Mouse (Mus musculus) neural tube, embryonic 11.5 days (tissue): ENCODE measurements around the gene Tmem135. TPM values are rescaled to one million over a fixed set of nuclear protein-coding genes. Genes with fewer than 3 reads are reported as not detected.
"Not testable (repeated sequence)": the region's sequence is repeated elsewhere in the genome, so short reads cannot be mapped to it uniquely, and the experiment has no call there.

ENCODE experiments used
- ATAC-seq: fragments of 200-750 bp; cut with Nextera tagmentation; 2 replicates; pipeline ENCODE4 v1.8.0; 2017; ENCODE audit warnings: moderate number of reproducible peaks, mild to moderate bottlenecking, moderate TSS enrichment, moderate library complexity; ENCODE audit not compliant: insufficient read depth, low FRiP score, low TSS enrichment
- DNase-seq: peaks from one replicate; pipeline ENCODE4 v3.0.0-alpha.2; 2015; ENCODE audit warnings: low spot score
- H3K27ac ChIP-seq: fragments of 300-500 bp; sonication (generic); 2 replicates; pipeline ENCODE4 v1.5.1; 2014; ENCODE audit warnings: low read depth, mild to moderate bottlenecking, low read length
- H3K27me3 ChIP-seq: fragments of 300-500 bp; sonication (generic); 2 replicates; pipeline ENCODE4 v1.6.1; 2014; ENCODE audit warnings: mild to moderate bottlenecking, low read length, mixed read lengths; ENCODE audit not compliant: control insufficient read depth, insufficient read depth
- H3K36me3 ChIP-seq: fragments of 300-500 bp; sonication (generic); 2 replicates; pipeline ENCODE4 v1.6.1; 2014; ENCODE audit warnings: mild to moderate bottlenecking, low read length, moderate library complexity, mixed read lengths; ENCODE audit not compliant: control insufficient read depth, insufficient read depth
- H3K4me1 ChIP-seq: fragments of 300-500 bp; sonication (generic); 2 replicates; pipeline ENCODE4 v1.6.1; 2014; ENCODE audit warnings: low read length, mixed read lengths; ENCODE audit not compliant: control insufficient read depth, insufficient read depth
- H3K4me2 ChIP-seq: fragments of 300-500 bp; sonication (generic); 2 replicates; pipeline ENCODE4 v1.6.1; 2014; ENCODE audit warnings: low read depth, mild to moderate bottlenecking, moderate library complexity
- H3K4me3 ChIP-seq: fragments of 300-500 bp; sonication (generic); 2 replicates; pipeline ENCODE4 v1.5.1; 2014; ENCODE audit warnings: low read depth, low read length
- H3K9ac ChIP-seq: fragments of 300-500 bp; sonication (generic); 2 replicates; pipeline ENCODE4 v1.6.1; 2014; ENCODE audit warnings: mild to moderate bottlenecking, low read length
- H3K9me3 ChIP-seq: fragments of 300-500 bp; sonication (generic); 2 replicates; pipeline ENCODE4 v1.6.1; 2016; ENCODE audit warnings: low read length; ENCODE audit not compliant: control insufficient read depth
- WGBS: fragments of 180-500 bp; shearing (Covaris S2); extraction: QIAGEN DNeasy Blood & Tissue Kit; methylation state at CpG from one replicate; pipeline ENCODE4 v1.1.7; 2014; 5-methylcytosine and 5-hydroxymethylcytosine counted together
- polyA plus RNA-seq: library from polyadenylated mRNA; unstranded; fragments of >200 nt; fragmentation: Nextera tagmentation; extraction: Ambion mirVana; gene quantifications from 2 replicates; pipeline ENCODE4 v1.2.1, GENCODE M21; 2014

Gene Tmem135
- polyA plus RNA-seq, 1 experiment from 2014 or later, result 17.9 TPM

DNA sequence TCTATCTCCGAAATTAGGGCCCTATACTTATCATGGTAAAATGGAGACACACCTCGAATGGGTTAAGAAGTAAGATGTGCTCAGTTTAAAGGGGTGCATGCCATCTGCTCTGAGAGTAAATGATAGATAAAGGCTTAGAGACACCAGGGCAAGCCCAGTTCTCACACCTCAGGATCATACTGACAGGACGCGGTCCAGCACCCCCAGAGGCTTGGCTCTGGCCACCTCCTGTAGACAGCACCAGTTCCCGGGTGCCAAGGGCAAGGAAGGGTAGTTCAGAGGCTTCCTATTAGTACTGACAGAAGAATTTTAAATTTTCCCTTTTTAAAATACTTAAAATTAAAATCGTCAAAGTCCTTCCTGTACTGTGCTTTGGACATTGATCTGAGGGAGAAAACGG is 121.4 kb downstream of the Tmem135 start:
- Histone ChIP-seq H3K9me3 (no peaks in the 10 kb centered on the region), H3K4me1 (no peaks in the 10 kb centered on the region), H3K27me3 (no peaks in the 10 kb centered on the region), H3K4me2 (no peak overlapping the region), H3K4me3 (no peak overlapping the region), H3K9ac (no peak overlapping the region), H3K27ac (no peak overlapping the region), H3K36me3 (no peaks in the 10 kb centered on the region)
- ATAC-seq, result no peak
- 86% methylated on average over 7 of the region's 7 CpGs for WGBS
- no peak for DNase-seq

DNA sequence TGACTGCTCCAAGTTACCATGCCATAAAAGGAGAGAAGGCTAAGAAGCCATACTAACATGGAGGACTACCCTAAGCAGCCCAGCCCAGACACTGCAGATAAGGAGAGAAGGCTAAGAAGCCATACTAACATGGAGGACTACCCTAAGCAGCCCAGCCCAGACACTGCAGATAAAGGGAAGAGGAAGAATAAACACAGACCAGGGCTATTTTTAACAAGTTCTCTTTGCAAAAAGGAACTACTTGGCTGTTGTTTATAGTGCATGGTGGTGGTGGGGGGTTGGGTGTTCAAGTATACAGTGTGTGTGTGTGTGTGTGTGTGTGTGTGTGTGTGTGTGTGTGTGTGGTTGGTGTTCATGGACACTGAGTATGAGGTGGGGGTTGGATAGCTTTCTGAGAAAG is 133.6 kb downstream of the Tmem135 start:
- DNase-seq, H3K9me3 ChIP-seq, H3K27ac ChIP-seq: not testable (repeated sequence)

DNA sequence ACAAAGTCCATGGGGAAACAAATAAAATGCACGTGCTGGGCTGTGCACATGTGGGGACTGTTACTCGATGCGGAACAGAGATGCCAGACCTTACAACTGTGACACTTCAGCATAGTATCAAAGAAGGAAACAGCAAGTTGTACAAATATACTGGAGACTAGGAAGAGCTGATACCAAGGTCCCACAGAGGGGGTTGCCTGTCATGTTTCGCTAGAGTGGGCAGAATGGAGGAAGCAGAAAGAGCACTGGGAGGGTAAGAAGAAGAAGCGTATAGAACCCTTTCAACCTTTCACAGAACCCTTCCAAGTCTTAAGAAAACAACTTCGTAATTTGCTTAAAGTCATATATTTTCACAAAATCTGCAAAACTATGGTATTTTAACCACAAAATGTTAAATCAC is 134.2 kb downstream of the Tmem135 start:
- no peak for DNase-seq
- 91% methylated on average over 6 of the region's 6 CpGs for WGBS
- no peaks in the 10 kb centered on the region for H3K27me3 ChIP-seq
- no peaks in the 10 kb centered on the region for H3K4me1 ChIP-seq
- H3K27ac ChIP-seq, result no peak overlapping the region
- H3K9me3 ChIP-seq, result no peaks in the 10 kb centered on the region
- no peaks in the 10 kb centered on the region for H3K36me3 ChIP-seq
- H3K4me3 ChIP-seq, result no peak overlapping the region
- ATAC-seq, result no peak
- H3K4me2 ChIP-seq, result no peak overlapping the region
- no peak overlapping the region for H3K9ac ChIP-seq

More for the DNA sequence above, 133.6 kb downstream of the Tmem135 start:
- not testable (repeated sequence) for ATAC-seq, H3K4me3 ChIP-seq, H3K4me1 ChIP-seq, H3K9ac ChIP-seq, H3K27me3 ChIP-seq, H3K4me2 ChIP-seq, H3K36me3 ChIP-seq

DNA sequence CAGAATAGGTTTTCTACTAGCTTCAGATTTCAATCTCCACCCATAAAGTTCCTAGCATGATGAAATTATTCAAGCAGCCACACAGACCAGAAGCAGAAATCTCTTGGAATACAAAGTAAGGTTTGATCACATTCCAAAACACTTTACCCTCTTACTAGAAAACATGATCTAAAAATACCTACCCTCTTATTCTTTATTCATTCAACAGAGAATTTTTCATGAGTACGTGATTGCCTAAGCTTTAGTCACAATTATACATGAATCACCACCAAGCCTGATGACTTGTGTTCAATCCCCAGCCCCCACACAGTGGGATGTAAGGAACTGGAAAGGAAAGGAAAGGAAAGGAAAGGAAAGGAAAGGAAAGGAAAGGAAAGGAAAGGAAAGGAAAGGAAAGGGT is 136.5 kb downstream of the Tmem135 start:
- no peaks in the 10 kb centered on the region for H3K9me3 ChIP-seq
- H3K4me2 ChIP-seq, result no peak overlapping the region
- H3K9ac ChIP-seq, result no peak overlapping the region
- no peaks in the 10 kb centered on the region for H3K36me3 ChIP-seq
- DNase-seq (no peak), ATAC-seq (no peak)
- no peaks in the 10 kb centered on the region for H3K27me3 ChIP-seq
- no peaks in the 10 kb centered on the region for H3K4me1 ChIP-seq
- no peak overlapping the region for H3K4me3 ChIP-seq
- WGBS, result 92% methylated on average over 1 of the region's 1 CpGs
- H3K27ac ChIP-seq, result no peak overlapping the region

DNA sequence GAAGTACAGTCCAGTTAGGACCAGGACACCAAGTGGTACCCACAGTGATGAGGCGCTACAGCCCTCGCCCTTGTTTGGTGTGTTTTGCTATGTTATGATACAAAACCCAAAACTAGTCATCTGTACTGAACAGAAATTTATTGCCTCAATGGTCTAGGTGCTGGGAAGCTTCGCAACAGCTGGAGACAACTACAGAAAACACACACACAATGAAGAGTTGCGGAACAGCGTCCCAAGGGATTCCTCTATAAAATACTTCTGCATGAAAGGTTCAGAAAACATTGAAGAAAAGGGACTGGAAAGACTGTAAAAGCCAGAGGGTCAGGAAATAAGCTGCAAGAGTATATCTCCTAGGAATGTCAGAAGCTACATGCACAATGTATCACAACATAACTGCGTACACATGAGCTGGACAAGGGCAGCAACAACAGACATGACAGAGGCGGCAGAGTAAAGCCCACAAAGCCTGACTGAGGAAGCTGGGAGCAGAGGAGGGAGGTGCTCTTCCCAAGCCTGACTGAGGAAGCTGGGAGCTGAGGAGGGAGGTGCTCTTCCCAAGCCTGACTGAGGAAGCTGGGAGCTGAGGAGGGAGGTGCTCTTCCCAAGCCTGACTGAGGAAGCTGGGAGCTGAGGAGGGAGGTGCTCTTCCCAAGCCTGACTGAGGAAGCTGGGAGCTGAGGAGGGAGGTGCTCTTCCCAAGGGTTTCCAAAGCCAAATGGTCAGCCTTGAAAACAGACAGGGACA is 137.8 kb downstream of the Tmem135 start:
- Histone ChIP-seq H3K4me3 (no peak overlapping the region), H3K36me3 (no peaks in the 10 kb centered on the region), H3K27ac (no peak overlapping the region), H3K27me3 (no peaks in the 10 kb centered on the region), H3K4me1 (no peaks in the 10 kb centered on the region), H3K9me3 (no peaks in the 10 kb centered on the region), H3K4me2 (no peak overlapping the region), H3K9ac (no peak overlapping the region)
- DNase-seq (no peak), ATAC-seq (no peak)
- WGBS, result 82% methylated on average over 7 of the region's 7 CpGs

DNA sequence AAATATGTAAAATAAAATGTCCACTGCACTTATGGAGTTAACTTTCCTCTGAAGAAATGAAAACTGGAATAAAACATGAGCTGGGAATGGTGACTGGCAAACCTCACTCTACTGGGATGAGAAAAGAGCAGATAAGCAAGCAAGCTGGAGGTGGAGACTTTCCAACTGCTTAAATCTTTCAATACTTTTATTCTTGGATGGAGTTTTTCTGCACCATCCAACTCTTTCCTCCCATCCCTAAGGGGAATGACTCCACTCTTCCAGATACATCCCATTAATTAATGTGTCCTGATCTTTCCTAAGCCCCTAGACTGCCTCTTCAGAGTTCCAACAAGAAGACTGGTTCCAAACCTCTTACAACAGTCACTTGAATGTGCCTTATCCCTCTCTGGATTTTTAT is 143.1 kb downstream of the Tmem135 start:
- Histone ChIP-seq H3K9me3 (no peaks in the 10 kb centered on the region), H3K27ac (no peak overlapping the region), H3K4me2 (no peak overlapping the region), H3K36me3 (no peaks in the 10 kb centered on the region), H3K9ac (no peak overlapping the region), H3K4me3 (no peak overlapping the region), H3K27me3 (no peaks in the 10 kb centered on the region), H3K4me1 (no peaks in the 10 kb centered on the region)
- ATAC-seq (no peak), DNase-seq (no peak)

DNA sequence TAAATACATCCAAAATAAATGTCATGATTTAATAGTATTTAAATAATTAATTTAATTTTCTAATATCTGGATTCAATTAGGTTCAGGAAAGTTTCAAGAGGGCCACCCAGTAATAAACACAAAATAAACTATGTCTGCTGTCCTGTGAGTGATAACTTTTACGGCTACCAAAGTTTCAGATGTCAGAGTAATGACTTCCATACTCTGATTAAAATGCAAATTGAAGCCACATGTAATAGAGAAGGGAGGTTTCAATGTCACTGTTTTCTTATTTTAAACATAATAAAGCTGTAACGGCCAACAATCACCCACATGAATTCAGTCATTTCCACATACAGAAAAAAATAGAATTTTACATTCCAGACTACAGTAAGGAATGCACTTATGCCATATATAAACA is 145.2 kb downstream of the Tmem135 start:
- Histone ChIP-seq H3K27me3 (no peaks in the 10 kb centered on the region), H3K4me2 (no peak overlapping the region), H3K4me3 (no peak overlapping the region), H3K27ac (no peak overlapping the region), H3K4me1 (no peaks in the 10 kb centered on the region), H3K9ac (no peak overlapping the region), H3K36me3 (no peaks in the 10 kb centered on the region), H3K9me3 (no peaks in the 10 kb centered on the region)
- DNase-seq (no peak), ATAC-seq (no peak)
- WGBS, result 72% methylated on average over 2 of the region's 2 CpGs

DNA sequence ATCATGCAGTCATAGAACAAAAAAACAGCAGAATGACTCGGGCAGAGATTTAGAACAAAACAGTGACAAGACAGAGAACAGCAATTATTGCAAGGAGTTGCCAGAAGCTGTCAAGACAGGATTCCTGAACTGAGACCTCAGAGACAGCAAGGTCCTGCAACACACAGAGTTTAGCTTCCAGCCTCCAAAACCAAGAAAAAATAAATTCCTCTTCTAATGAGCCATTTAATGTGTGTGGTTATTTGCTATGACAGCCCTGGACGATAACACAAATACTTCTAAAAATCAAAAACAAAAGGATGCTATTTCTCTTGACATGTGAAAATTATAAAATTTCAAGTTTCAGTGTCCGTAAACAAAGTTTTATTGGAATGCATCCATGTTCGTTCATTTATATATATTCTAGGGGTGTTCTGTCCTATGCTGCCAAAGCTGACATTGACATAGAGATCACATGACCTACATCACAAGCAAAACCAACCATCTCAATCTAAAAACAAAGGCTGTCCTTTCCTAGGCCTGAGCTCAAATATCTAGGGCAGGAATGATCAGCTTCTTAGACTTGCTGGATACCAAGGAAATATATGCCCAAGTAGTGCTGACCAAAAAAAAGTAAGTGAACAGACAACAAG is 146.0 kb downstream of the Tmem135 start:
- WGBS, result 78% methylated on average over 4 of the region's 4 CpGs

DNA sequence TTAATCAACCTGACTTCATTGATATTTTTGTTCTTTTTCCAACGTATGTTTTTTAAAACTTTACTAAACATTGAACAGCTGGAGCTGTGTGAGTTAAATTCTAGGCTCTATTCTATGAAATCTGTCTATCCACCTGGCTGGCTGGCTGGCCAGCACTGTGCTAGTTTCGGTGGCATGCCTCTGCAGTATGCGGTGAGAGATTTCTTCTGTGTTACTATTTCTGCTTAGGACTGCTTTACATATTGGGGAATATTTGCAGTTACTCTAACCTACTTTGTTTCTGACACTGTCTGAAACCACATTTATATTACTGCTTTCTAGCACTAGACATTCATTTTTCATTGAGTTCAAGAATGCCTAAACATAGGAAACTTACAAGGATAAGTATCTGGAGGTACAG is 150.2 kb downstream of the Tmem135 start:
- Histone ChIP-seq H3K27ac (no peak overlapping the region), H3K9me3 (no peaks in the 10 kb centered on the region), H3K27me3 (no peaks in the 10 kb centered on the region), H3K36me3 (no peaks in the 10 kb centered on the region), H3K4me2 (no peak overlapping the region), H3K4me1 (no peaks in the 10 kb centered on the region), H3K9ac (no peak overlapping the region), H3K4me3 (no peak overlapping the region)
- WGBS, result 92% methylated on average over 3 of the region's 3 CpGs
- DNase-seq (no peak), ATAC-seq (no peak)

More for the DNA sequence above, 146.0 kb downstream of the Tmem135 start:
- DNase-seq (no peak), ATAC-seq (no peak)
- H3K4me3 ChIP-seq, result no peak overlapping the region
- no peaks in the 10 kb centered on the region for H3K36me3 ChIP-seq
- H3K9me3 ChIP-seq, result no peaks in the 10 kb centered on the region
- H3K27ac ChIP-seq, result no peak overlapping the region
- H3K4me2 ChIP-seq, result no peak overlapping the region
- H3K4me1 ChIP-seq, result no peaks in the 10 kb centered on the region
- H3K9ac ChIP-seq, result no peak overlapping the region
- no peaks in the 10 kb centered on the region for H3K27me3 ChIP-seq
